Mouse (Mus musculus) spleen, adult 2 months (tissue): ENCODE measurements at regions not wholly inside any gene's neighbourhood (a gene's known extent, or its start where the extent isn't known, plus 50 kb on each side); places are given as distances from the start of the nearest gene placed in this dataset.

ENCODE experiments used
- CTCF ChIP-seq: fragments of 200-500 bp; IDR thresholded peaks from 2 replicates; pipeline ENCODE4 v1.5.1; 2011; ENCODE audit warnings: mild to moderate bottlenecking, inconsistent platforms; ENCODE audit not compliant: insufficient read depth, insufficient read length, insufficient replicate concordance; ENCODE audit errors: extremely low read depth
- POLR2A ChIP-seq: fragments of 200-500 bp; IDR thresholded peaks from 2 replicates; pipeline ENCODE4 v1.6.1; 2011; ENCODE audit warnings: low read depth, low read length, inconsistent platforms

DNA sequence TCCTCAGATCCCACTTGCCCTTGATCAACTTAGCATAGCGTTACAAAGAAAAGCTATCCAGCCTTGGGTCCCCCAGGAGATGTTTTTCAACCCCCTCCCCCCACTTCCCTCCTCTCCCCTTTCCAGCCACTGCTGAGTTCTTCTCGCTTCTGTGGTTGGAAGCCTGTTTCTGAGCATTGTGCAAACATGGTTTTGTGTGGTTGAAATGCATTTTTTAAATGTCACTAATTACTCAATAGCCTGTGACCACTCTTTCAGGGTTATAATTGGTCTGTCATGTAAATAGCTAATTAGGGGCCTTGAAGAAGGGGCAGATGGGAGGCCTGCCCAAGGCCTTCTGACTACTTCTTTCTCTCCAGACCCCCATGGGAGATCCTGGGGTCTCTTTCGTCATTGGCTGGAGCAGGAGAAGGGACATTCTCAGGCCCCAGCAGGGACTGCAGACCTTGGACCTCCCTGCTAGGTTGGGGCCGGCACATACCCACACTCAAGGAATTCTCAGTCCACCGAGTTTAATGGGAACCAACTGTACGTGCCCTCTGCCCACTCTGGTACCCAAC is 353.8 kb downstream of the Med13l start:
- no peak for TF ChIP-seq POLR2A
- no peak for TF ChIP-seq CTCF
